Mouse (Mus musculus) lung, adult 2 months (tissue): ENCODE measurements at regions not wholly inside any gene's neighbourhood (a gene's known extent, or its start where the extent isn't known, plus 50 kb on each side); places are given as distances from the start of the nearest gene placed in this dataset.

Source experiments
- CTCF ChIP-seq: fragments of 200-500 bp; IDR thresholded peaks from 2 replicates; pipeline ENCODE4 v1.5.1; 2011; ENCODE audit warnings: mild to moderate bottlenecking, low read length, control low read depth; ENCODE audit not compliant: insufficient read depth
- POLR2A ChIP-seq: fragments of 200-500 bp; IDR thresholded peaks from 2 replicates; pipeline ENCODE4 v1.6.1; 2011; ENCODE audit warnings: low read depth, mild to moderate bottlenecking, control low read depth, low read length, borderline replicate concordance; ENCODE audit errors: extremely low read depth

- TF ChIP-seq CTCF (no peak), POLR2A (no peak)
These were observed 83.3 kb upstream of the Serpine2 start for GRCm38 (mm10) chr1:79944231-79944630.
